Mouse (Mus musculus): ENCODE results near the gene Ctsa.
"Not testable (repeated sequence)": the region's sequence is repeated elsewhere in the genome, so short reads cannot be mapped to it uniquely, and the experiment has no call there.

Gene Ctsa

GRCm38 (mm10) chr2:164845782-164846181 lies 13.1 kb downstream of the Ctsa start:
- no peak for DNase-seq (ENCODE audit: low spot score in 2 of 2)

- no peak for DNase-seq (ENCODE audit: low spot score in 2 of 2)
Measured at GRCm38 (mm10) chr2:164850061-164850460, 17.4 kb downstream of the Ctsa start.

GRCm38 (mm10) chr2:164855572-164855971 lies 22.9 kb downstream of the Ctsa start:
- DNase-seq (ENCODE audit: low spot score in 2 of 2): not testable (repeated sequence)

- no peak for DNase-seq (ENCODE audit: low spot score in 2 of 2)
Measured at GRCm38 (mm10) chr2:164856309-164857100, 23.8 kb downstream of the Ctsa start.

- no peak for DNase-seq (ENCODE audit: low spot score in 2 of 2)
Measured at GRCm38 (mm10) chr2:164857101-164857821, 24.6 kb downstream of the Ctsa start, which contains the start of gene Pltp. Gene Pltp (minus strand): TSS chr2:164857711.

- no peak for DNase-seq (ENCODE audit: low spot score in 2 of 2)
Measured at GRCm38 (mm10) chr2:164857842-164858553, 25.3 kb downstream of the Ctsa start.

GRCm38 (mm10) chr2:164859155-164859554 lies 26.5 kb downstream of the Ctsa start:
- no peak for DNase-seq (ENCODE audit: low spot score in 2 of 2)

GRCm38 (mm10) chr2:164859640-164860432 lies 27.2 kb downstream of the Ctsa start:
- no peak for DNase-seq (ENCODE audit: low spot score in 2 of 2)

- no peak for DNase-seq (ENCODE audit: low spot score in 2 of 2)
Measured at GRCm38 (mm10) chr2:164861094-164861493, 28.4 kb downstream of the Ctsa start.

GRCm38 (mm10) chr2:164862179-164862861 lies 29.6 kb downstream of the Ctsa start:
- no peak for DNase-seq (ENCODE audit: low spot score in 2 of 2)

- not testable (repeated sequence) for DNase-seq (ENCODE audit: low spot score in 2 of 2)
Measured at GRCm38 (mm10) chr2:164863411-164863810, 30.7 kb downstream of the Ctsa start.

GRCm38 (mm10) chr2:164864593-164864992 lies 31.9 kb downstream of the Ctsa start:
- no peak for DNase-seq (ENCODE audit: low spot score in 2 of 2)

- no peak for DNase-seq (ENCODE audit: low spot score in 2 of 2)
Measured at GRCm38 (mm10) chr2:164866741-164867551, 34.3 kb downstream of the Ctsa start.

- DNase-seq (ENCODE audit: low spot score in 2 of 2): no peak
Measured at GRCm38 (mm10) chr2:164867566-164867965, 34.9 kb downstream of the Ctsa start.

- DNase-seq (ENCODE audit: low spot score in 2 of 2): no peak
Measured at GRCm38 (mm10) chr2:164868491-164868890, 35.8 kb downstream of the Ctsa start.

GRCm38 (mm10) chr2:164871602-164872303 lies 39.1 kb downstream of the Ctsa start:
- no peak for DNase-seq (ENCODE audit: low spot score in 2 of 2)

- DNase-seq (ENCODE audit: low spot score in 2 of 2): no peak
Measured at GRCm38 (mm10) chr2:164873621-164874020, 40.9 kb downstream of the Ctsa start.

- no peak for DNase-seq (ENCODE audit: low spot score in 2 of 2)
Measured at GRCm38 (mm10) chr2:164874239-164874769, 41.6 kb downstream of the Ctsa start.

GRCm38 (mm10) chr2:164875648-164876047 lies 43.0 kb downstream of the Ctsa start:
- DNase-seq (ENCODE audit: low spot score in 2 of 2): not testable (repeated sequence)
